Mouse (Mus musculus) CH12.LX (cell line): ENCODE results near the gene E030030I06Rik.

Experiments
- CTCF ChIP-seq, 2 experiments: IDR thresholded peaks in 1 of 2; conservative IDR thresholded peaks in 1 of 2; 2 replicates each; pipeline ENCODE4 v1.5.1; 2011 to 2012; ENCODE audit warnings: low read depth in 2 of 2, low read length in 2 of 2, improper control_type of control experiment in 1 of 2, inconsistent platforms in 1 of 2, mild to moderate bottlenecking in 1 of 2, moderate library complexity in 1 of 2
- ELF1 ChIP-seq: IDR thresholded peaks from 2 replicates; pipeline ENCODE4 v1.6.1; 2014; ENCODE audit warnings: low read depth, mild to moderate bottlenecking, inconsistent platforms, low read length, improper control_type of control experiment
- EP300 ChIP-seq: IDR thresholded peaks from 2 replicates; pipeline ENCODE4 v1.6.1; 2011; ENCODE audit warnings: low read length, improper control_type of control experiment
- MAZ ChIP-seq: IDR thresholded peaks from 2 replicates; pipeline ENCODE4 v1.6.1; 2012; ENCODE audit warnings: low read depth, mild to moderate bottlenecking, inconsistent platforms, low read length, improper control_type of control experiment, moderate library complexity
- NELFE ChIP-seq: IDR thresholded peaks from 2 replicates; pipeline ENCODE4 v1.6.1; 2011; ENCODE audit warnings: low read depth, low read length, improper control_type of control experiment
- SMC3 ChIP-seq: IDR thresholded peaks from 2 replicates; pipeline ENCODE4 v1.6.1; 2011; ENCODE audit warnings: low read depth, low read length, improper control_type of control experiment

GRCm38 (mm10) chr10:22070168-22070567 lies 78.9 kb downstream of the E030030I06Rik start:
- no peak for TF ChIP-seq MAZ
- TF ChIP-seq CTCF (conservative IDR thresholded peaks at IDR 0.05 in 1 of 2, IDR thresholded peaks at IDR 0.05 in 1 of 2; ENCODE audit: low read depth in 2 of 2, low read length in 2 of 2): no peak
- no peak for TF ChIP-seq SMC3
- TF ChIP-seq EP300: no peak
- TF ChIP-seq NELFE: no peak
- TF ChIP-seq ELF1: no peak
